Mouse (Mus musculus): Measurements from ENCODE around the gene Spag6.

The Spag6 gene

DNA sequence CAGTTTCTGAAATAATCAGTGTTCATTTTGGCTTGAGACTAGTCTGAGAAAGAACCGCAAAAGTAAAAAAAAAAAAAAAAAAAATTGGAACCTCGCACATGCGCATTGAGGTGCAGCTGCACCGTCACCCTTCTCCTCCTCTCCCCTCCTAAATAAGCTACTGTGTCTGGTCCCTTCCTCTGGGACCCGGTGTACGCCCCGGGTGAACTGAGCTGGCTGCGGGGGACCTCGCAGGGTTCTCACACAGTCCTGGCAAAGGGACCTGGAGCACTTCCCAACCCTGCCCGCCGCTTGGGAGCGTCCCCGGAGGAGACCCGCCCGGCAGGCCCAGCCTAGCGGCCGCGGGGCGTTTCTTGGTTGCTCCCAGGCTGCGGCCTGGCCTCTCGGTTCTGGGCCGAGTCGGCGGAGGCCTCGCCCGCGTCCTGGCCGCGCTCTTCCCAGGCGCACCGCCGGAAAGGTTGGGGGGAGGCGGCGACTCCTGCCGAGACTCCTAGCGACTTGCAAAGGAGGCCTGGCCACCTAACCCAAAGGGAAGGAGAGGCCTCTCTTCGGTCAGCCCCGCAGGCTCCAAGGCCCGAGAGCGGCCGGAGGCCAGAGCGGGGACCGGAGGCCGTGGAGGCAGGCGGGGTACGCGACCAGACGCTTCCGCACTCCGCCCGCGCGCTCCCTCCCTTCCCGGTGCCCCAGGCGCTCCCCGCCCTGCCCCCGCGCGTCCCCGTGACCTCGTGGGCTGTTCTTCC is at the start of gene Spag6:
Gene Spag6, plus strand, starts transcription at position 162 of the 740 bp plus-strand sequence.
- WGBS, result under 1% methylated on average over 58 of the region's 61 CpGs

DNA sequence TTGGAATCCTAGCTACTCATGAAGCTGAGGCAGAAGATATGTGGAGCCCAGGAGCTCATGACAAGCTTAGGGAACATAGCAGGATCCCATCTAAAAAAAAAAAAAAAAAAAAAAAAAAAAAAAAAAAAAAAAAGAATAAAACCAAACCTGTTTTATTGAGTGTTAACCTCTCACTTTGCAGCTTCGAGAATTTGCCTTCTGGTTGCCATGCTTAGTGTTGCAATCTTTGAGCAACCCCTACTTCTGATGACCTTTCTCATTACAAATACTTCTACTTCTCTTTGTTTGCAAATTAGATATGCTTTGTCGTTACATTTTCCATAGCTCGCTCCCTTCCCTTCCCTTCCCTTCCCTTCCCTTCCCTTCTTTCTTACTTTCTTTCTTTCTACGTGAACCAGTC is 45.3 kb upstream of the Spag6 start:
- 91% methylated on average over 3 of the region's 4 CpGs for WGBS

DNA sequence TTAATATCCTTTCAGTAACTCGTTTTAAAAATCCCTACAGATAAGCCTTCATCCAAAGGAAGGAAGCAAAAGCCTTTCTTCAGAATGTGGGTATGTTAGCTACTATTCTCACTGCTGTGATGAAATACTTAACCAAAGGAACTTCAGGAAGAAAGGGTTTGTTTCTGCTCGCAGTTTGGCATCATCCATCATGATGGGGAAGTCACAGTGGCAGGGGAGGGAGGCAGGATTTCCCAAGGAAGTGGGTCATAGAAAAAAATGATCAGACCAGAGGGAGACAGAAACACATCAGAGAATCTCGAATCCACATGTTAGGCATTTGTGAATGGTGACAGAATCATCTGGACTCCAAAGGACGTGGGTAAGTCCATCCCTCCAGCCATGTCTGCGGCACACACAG is 39.0 kb upstream of the Spag6 start:
- 75% methylated on average over 5 of the region's 5 CpGs for WGBS

GRCm38 (mm10) chr2:18664003-18664402 is 29.8 kb upstream of the Spag6 start:
- 95% methylated on average over 3 of the region's 3 CpGs for WGBS

DNA sequence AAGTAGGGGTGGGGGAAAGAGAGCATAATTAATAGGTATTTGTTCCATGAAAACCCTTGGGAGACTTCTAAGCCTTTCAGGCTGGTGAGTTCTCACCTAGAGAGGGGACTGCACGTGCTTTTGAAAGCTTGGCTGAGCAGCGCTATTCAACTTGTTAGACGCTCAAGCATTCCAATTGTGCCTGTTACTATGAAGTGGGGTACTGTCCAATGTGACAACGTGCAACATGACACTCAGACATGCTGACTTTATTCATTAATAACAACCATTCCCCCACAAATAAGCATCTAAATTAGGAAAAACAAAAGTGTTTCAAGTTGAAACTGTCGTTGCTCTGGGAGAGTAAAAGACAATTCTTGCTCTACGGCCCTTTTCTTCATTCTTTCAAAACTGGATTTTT is 22.8 kb upstream of the Spag6 start:
- 68% methylated on average over 6 of the region's 6 CpGs for WGBS

GRCm38 (mm10) chr2:18672133-18672765 is 21.6 kb upstream of the Spag6 start, which contains the start of gene Commd3:
TSS of gene Commd3 (plus strand) at chr2:18672384.
- WGBS, result under 1% methylated on average over 91 of the region's 91 CpGs

DNA sequence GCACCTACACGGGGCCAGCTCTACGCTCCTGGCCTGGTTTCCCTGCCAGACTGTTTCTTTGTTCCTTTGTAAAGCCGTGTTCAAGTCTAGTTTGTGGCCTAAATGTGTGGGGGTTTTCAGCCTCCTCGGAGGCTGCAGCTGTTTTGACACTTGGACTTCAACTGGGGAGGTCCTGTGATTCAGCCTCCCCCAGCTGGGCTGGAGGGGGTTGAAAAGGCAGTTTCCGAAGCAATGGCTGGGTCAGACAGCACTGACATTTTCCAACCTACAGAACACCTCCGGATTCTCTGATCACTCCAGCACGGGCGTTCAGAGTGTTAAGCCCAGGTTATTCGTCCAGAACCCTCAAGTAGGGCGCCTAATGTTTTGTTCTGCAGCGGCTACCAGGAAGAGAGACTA is 21.1 kb upstream of the Spag6 start:
- WGBS, result under 1% methylated on average over 11 of the region's 11 CpGs

DNA sequence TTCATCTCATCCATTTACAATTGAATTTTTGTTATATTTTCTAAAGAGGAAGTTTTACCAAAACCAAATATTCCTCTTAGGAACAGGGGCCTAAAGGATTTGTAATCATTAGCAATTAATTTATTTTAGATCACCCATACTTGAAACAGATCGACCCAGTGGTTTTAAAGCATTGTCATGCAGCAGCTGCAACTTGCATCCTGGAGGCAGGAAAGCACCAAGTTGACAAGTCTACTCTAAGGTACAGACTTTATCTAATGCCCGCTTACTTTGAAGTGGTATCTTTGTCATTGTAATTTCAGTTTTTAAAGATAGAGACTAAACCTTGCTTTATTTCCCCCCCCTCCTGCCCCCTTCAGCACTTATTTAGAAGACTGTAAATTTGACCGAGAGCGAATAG is 20.1 kb upstream of the Spag6 start:
- WGBS, result 77% methylated on average over 4 of the region's 4 CpGs

GRCm38 (mm10) chr2:18674193-18674902 is 19.5 kb upstream of the Spag6 start:
- 82% methylated on average over 4 of the region's 4 CpGs for WGBS

GRCm38 (mm10) chr2:18675681-18676456 is 18.0 kb upstream of the Spag6 start:
- 17% methylated on average over 42 of the region's 42 CpGs for WGBS

DNA sequence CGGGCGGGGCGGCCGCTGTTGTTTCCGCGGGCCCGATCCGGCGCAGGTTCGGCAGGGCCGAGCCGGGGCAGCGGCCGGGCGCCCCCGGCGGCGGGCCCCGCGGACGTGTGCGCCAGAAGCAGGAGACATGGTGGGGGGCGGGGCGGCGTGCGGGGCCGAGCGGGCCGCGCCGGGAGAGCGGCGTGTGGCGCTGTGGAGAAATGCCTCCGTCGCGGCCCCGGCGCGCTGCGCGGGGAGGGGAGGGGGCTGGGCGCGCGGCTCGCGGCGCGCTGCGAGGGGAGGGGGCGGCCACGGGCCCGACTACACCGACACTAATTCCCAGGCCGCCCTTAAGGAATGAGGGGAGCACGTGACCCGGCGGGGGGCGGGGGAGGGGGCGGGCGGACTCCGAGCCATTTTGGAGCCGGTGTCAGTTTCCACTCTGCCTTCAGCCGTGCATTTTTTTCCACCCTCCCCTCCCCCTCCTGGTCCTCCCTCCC is 17.3 kb upstream of the Spag6 start:
- WGBS, result 0% methylated on average over 41 of the region's 64 CpGs

- under 1% methylated on average over 71 of the region's 77 CpGs for WGBS
These were observed 16.8 kb upstream of the Spag6 start, which contains the start of gene Bmi1 for GRCm38 (mm10) chr2:18676936-18677491. TSS of gene Bmi1 (plus strand) at chr2:18677018.

GRCm38 (mm10) chr2:18677631-18678471 is 16.0 kb upstream of the Spag6 start:
- 8% methylated on average over 54 of the region's 55 CpGs for WGBS

- WGBS, result 94% methylated on average over 2 of the region's 2 CpGs
These were observed 14.1 kb upstream of the Spag6 start for GRCm38 (mm10) chr2:18679701-18680100.

GRCm38 (mm10) chr2:18680501-18680900 is 13.3 kb upstream of the Spag6 start:
- WGBS, result 8% methylated on average over 4 of the region's 4 CpGs

- WGBS, result 14% methylated on average over 28 of the region's 29 CpGs
These were observed 12.9 kb upstream of the Spag6 start for GRCm38 (mm10) chr2:18680961-18681360.

DNA sequence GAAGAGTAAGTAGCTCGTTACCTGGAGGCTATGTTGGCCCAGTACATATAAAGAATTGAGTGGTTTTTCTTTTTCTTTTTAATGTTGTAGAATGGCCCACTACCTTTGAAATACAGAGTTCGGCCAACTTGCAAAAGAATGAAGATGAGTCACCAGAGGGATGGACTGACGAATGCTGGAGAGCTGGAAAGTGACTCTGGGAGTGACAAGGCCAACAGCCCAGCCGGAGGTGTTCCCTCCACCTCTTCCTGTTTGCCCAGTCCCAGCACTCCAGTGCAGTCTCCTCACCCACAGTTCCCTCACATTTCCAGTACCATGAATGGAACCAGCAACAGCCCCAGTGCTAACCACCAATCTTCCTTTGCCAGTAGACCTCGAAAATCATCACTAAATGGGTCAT is 9.8 kb upstream of the Spag6 start:
- 86% methylated on average over 5 of the region's 5 CpGs for WGBS

DNA sequence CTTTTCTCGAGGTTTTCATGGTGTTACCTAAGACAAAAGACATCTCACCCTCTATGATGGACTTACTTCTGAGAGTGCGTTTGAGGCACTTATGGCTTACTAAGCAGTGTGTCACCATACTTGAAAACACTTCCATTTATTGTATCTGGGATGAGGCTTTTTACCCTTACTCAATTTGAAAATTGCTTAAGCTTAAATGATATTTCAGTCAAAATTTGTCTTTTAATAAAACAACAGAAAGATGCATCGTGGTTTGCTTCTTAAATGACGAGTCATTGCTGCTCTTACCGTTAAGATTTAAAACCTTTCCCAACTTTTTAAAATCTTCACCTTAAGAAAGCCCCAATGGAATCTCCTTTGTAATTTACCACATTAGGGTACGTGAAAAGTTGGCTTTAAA is 7.4 kb upstream of the Spag6 start:
- 91% methylated on average over 6 of the region's 6 CpGs for WGBS

- 93% methylated on average over 8 of the region's 8 CpGs for WGBS
These were observed 6.9 kb upstream of the Spag6 start for GRCm38 (mm10) chr2:18686826-18687519.

DNA sequence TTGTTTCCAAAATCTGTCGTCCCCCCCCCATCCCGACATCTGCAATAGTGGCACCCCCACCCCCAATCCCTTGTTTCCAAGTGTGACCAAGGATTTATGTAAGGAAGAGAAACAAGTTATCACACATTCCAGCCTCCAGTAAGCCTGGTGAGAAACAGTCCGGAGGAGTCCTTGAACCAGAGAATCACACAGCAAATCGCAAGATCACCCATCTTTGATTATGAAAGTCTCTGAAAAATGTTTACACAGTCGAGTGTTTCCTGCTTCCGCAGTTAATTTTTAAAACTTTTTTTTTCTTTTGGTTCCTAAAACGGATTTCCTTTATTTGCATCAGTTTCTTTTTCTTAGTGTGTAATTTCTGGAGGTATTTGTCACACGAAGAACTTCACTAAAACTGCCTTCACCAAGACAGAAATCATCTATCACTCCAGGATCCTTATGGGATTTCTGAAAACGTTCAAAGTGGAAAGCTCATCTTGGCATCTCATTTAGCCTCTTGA is 6.1 kb upstream of the Spag6 start:
- WGBS, result 36% methylated on average over 9 of the region's 9 CpGs
